Mouse (Mus musculus): ENCODE results near the gene Pkn2.

GRCm38 (mm10) chr3:142760356-142760755, 121.4 kb downstream of the Pkn2 start:
- TF ChIP-seq POLR2A (IDR thresholded peaks at IDR 0.05; ENCODE audit: low read depth, low read length): no peak
- TF ChIP-seq CTCF (conservative IDR thresholded peaks at IDR 0.05; ENCODE audit: insufficient read depth, insufficient read length, low read depth, low read length): no peak
